Mouse (Mus musculus) lung, embryonic 14.5 days (tissue): ENCODE data around the gene Itpa. TPM values are rescaled to one million over a fixed set of nuclear protein-coding genes. Genes with fewer than 3 reads are reported as not detected.

ENCODE experiments used
- ATAC-seq: fragments of 200-750 bp; cut with Nextera tagmentation; 2 replicates; pipeline ENCODE4 v1.8.0; 2017; ENCODE audit warnings: mild to moderate bottlenecking, moderate TSS enrichment, moderate library complexity; ENCODE audit not compliant: insufficient read depth
- DNase-seq: peaks from one replicate; pipeline ENCODE4 v3.0.0-alpha.2; 2015
- H3K27ac ChIP-seq: fragments of 300-500 bp; sonication (generic); 2 replicates; pipeline ENCODE4 v1.5.1; 2014; ENCODE audit warnings: low read depth, mild to moderate bottlenecking, moderate library complexity
- H3K27me3 ChIP-seq: fragments of 300-500 bp; sonication (generic); 2 replicates; pipeline ENCODE4 v1.6.1; 2014; ENCODE audit warnings: low read length, control low read depth; ENCODE audit not compliant: insufficient read depth
- H3K36me3 ChIP-seq: fragments of 300-500 bp; sonication (generic); 2 replicates; pipeline ENCODE4 v1.6.1; 2014; ENCODE audit warnings: control low read depth; ENCODE audit not compliant: insufficient read depth
- H3K4me1 ChIP-seq: fragments of 300-500 bp; sonication (generic); 2 replicates; pipeline ENCODE4 v1.6.1; 2014; ENCODE audit warnings: antibody characterized with exemption, control low read depth; ENCODE audit not compliant: insufficient read depth
- H3K4me2 ChIP-seq: fragments of 300-500 bp; sonication (generic); 2 replicates; pipeline ENCODE4 v1.6.1; 2014; ENCODE audit warnings: mild to moderate bottlenecking
- H3K4me3 ChIP-seq: fragments of 300-500 bp; sonication (generic); 2 replicates; pipeline ENCODE4 v1.5.1; 2014; ENCODE audit warnings: low read depth, low read length
- H3K9ac ChIP-seq: fragments of 300-500 bp; sonication (generic); 2 replicates; pipeline ENCODE4 v1.6.1; 2014
- H3K9me3 ChIP-seq: fragments of 300-500 bp; sonication (generic); 2 replicates; pipeline ENCODE4 v1.6.1; 2016; ENCODE audit warnings: low read depth, low read length, control low read depth
- CTCF ChIP-seq: IDR thresholded peaks from 2 replicates; pipeline ENCODE4 v1.5.1; 2016; ENCODE audit warnings: antibody characterized with exemption, low read depth
- WGBS: fragments of 180-500 bp; shearing (Covaris S2); extraction: QIAGEN DNeasy Blood & Tissue Kit; methylation state at CpG from one replicate; pipeline ENCODE4 v1.1.7; 2014; 5-methylcytosine and 5-hydroxymethylcytosine counted together
- polyA plus RNA-seq: library from polyadenylated mRNA; unstranded; fragments of >200 nt; fragmentation: Nextera tagmentation; extraction: Ambion mirVana; gene quantifications from 2 replicates; pipeline ENCODE4 v1.2.1, GENCODE M21; 2014

Itpa gene
- polyA plus RNA-seq: 108 and 111 TPM in 2 replicates

DNA sequence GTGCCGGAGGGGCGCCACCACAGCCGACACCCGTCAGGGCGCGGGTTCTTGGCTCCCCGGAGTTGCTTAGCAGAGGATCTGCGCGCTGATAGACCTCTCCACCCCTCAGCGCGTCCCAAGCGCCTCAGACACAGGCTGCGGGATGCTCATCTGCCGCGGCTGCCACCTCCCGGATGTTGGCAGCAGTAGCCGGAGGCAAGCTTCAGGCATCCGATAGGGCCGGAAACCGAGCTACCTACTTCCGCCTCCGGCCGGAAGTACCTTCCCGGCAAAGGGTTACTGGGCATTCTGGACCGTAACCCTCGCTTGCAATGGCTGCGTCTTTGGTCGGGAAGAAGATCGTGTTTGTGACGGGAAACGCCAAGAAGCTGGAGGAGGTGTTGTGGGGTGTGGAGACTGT, at the start of gene Itpa:
TSS of gene Itpa (plus strand) at position 52 of the 400 bp plus-strand sequence.
- peak within 1 kb of the TSS; percentile 94 for H3K4me2 ChIP-seq
- peak; percentile 56 for ATAC-seq
- WGBS: 1% methylated on average over 31 of the region's 31 CpGs

DNA sequence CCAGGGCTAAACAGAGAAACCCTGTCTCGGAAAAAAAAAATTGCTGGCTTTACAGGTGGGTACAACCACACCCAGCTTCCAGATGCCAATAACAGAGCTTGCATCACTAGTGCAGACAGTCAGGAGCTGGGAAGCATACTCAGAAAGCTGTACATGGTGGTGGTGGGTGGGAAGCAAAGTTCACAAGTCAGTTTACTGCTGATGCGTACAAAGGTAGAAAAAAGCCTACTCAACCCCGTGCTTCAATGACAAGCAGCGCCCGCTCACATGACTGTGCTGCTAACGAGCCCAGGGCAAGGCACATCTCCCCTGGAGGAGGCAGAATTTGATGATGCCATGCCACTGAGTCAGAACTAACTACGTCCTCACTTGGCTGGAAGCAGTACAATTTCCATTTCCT, 48.4 kb upstream of the Itpa start:
- Histone ChIP-seq H3K9ac (no peak overlapping the region), H3K36me3 (peaks cover 48% of the 10 kb centered on the region), H3K27me3 (no peaks in the 10 kb centered on the region), H3K4me1 (no peaks in the 10 kb centered on the region), H3K4me3 (no peak overlapping the region), H3K9me3 (no peaks in the 10 kb centered on the region), H3K4me2 (no peak overlapping the region), H3K27ac (no peak overlapping the region)
- 93% methylated on average over 7 of the region's 7 CpGs for WGBS
- ATAC-seq (no peak), DNase-seq (no peak)
- TF ChIP-seq CTCF: no peak

More for the DNA sequence above, at the start of gene Itpa:
- Histone ChIP-seq H3K36me3 (peaks cover 19% of the 10 kb centered on the region), H3K4me1 (0 out of 2 replicates have a peak, but pooled peaks cover 9% of the 10 kb centered on the region), H3K27me3 (no peaks in the 10 kb centered on the region), H3K9ac (peak within 1 kb of the TSS; percentile 74), H3K4me3 (peak within 1 kb of the TSS; percentile 65), H3K27ac (peak within 1 kb of the TSS; percentile 73), H3K9me3 (no peaks in the 10 kb centered on the region)
- TF ChIP-seq CTCF: peak; percentile 74
- peak; percentile 95 for DNase-seq

DNA sequence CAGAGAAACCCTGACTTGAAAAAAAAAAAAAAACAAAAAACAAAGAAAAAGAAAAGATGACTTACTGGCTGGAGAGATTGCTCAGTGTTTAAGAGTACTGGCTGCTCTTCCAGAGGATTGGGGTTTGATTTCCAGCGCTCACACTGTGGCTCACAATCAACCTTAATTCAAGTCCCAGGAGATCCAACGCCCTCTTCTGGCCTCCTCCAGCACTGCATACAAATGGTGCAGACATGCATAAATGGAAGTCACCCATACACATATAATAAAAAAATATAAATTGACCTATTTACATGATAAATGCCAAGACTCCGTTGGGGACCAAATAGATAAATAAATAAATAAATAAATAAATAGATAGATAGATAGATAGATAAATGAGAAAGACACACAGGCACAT, 39.0 kb upstream of the Itpa start:
- peaks cover 6% of the 10 kb centered on the region; the same call in 1 of the 2 replicates for H3K4me1 ChIP-seq
- no peak overlapping the region for H3K27ac ChIP-seq
- H3K9ac ChIP-seq: peak overlapping the region; percentile 94; the same call in 1 of the 2 replicates
- DNase-seq (no peak), ATAC-seq (no peak)
- peak; percentile 29 for TF ChIP-seq CTCF
- peaks cover 4% of the 10 kb centered on the region; the same call in 1 of the 2 replicates for H3K27me3 ChIP-seq
- peaks cover 24% of the 10 kb centered on the region for H3K36me3 ChIP-seq
- peak overlapping the region; percentile 95; the same call in 1 of the 2 replicates for H3K4me3 ChIP-seq
- 52% methylated on average over 3 of the region's 3 CpGs for WGBS
- no peaks in the 10 kb centered on the region for H3K9me3 ChIP-seq
- H3K4me2 ChIP-seq: peak overlapping the region; percentile 74

GRCm38 (mm10) chr2:130629080-130629838, 38.2 kb upstream of the Itpa start:
- peak; percentile 19 for DNase-seq
- H3K9me3 ChIP-seq: no peaks in the 10 kb centered on the region
- WGBS: 1% methylated on average over 37 of the region's 37 CpGs

DNA sequence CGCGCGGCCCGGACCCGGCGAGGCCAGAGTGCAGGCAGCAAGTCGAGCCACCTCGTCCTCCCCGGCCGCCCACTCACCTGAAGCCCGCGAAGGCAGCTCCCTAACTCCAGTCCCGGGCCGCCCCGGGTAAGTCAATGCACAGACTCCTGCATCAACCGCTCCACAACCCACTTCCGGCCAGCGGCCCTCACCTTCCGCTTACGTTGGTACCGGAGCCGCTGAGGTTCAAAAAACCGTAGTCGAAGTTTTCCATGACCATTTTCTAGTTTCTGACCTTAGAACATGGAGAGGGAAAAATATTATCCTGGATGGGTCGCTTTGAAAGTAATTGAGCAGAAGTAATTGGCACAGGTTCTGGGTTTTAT, 37.6 kb upstream of the Itpa start, which contains the start of the genes Fastkd5 and Ubox5:
TSS of gene Fastkd5 (minus strand) at position 189 of the 365 bp plus-strand sequence.
TSS of gene Ubox5 (minus strand) at position 200 of the 365 bp plus-strand sequence.
- Histone ChIP-seq H3K4me2 (peak within 1 kb of the TSS; percentile 74), H3K27me3 (peaks cover 17% of the 10 kb centered on the region), H3K36me3 (peaks cover 17% of the 10 kb centered on the region), H3K9me3 (no peaks in the 10 kb centered on the region), H3K27ac (peak within 1 kb of the TSS; percentile 75), H3K4me1 (peaks cover 11% of the 10 kb centered on the region), H3K9ac (peak within 1 kb of the TSS; percentile 94), H3K4me3 (peak within 1 kb of the TSS; percentile 95)
- peak; percentile 86 for ATAC-seq
- no peak for TF ChIP-seq CTCF
- peak; percentile 97 for DNase-seq
- WGBS: under 1% methylated on average over 25 of the region's 25 CpGs

More at GRCm38 (mm10) chr2:130629080-130629838, 38.2 kb upstream of the Itpa start:
- peak overlapping the region; percentile 94 for H3K9ac ChIP-seq
- peak overlapping the region; percentile 74 for H3K4me2 ChIP-seq
- peaks cover 6% of the 10 kb centered on the region; the same call in 1 of the 2 replicates for H3K4me1 ChIP-seq
- TF ChIP-seq CTCF: no peak
- ATAC-seq: peak; percentile 68
- H3K27me3 ChIP-seq: peaks cover 11% of the 10 kb centered on the region
- peak overlapping the region; percentile 95 for H3K4me3 ChIP-seq
- H3K27ac ChIP-seq: peak overlapping the region; percentile 75
- peaks cover 17% of the 10 kb centered on the region for H3K36me3 ChIP-seq

DNA sequence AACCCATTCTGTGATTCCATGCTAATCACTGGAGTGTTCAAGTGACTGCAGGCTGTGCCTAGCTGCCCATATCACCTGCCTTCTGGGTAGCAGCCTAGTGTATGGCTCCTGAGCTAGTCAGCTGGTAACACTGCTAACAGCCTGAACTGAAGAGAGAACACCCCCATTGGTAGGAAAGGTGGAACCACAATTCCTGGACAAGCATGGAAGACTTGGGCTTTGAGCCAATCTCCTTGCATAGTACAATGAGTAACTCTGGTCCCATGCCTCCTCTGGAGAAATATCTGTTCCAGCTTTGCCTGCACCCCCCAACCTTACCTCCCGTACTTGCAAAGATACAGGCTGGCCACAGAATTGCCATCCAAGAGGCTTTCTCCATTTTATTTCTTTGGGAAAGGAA, 35.0 kb upstream of the Itpa start:
- Histone ChIP-seq H3K4me1 (peaks cover 13% of the 10 kb centered on the region), H3K4me3 (no peak overlapping the region), H3K27ac (no peak overlapping the region), H3K9me3 (no peaks in the 10 kb centered on the region), H3K27me3 (peaks cover 42% of the 10 kb centered on the region), H3K4me2 (no peak overlapping the region), H3K36me3 (peaks cover 4% of the 10 kb centered on the region), H3K9ac (no peak overlapping the region)
- no peak for TF ChIP-seq CTCF
- ATAC-seq (no peak), DNase-seq (no peak)
- 77% methylated on average over 1 of the region's 1 CpGs for WGBS
